Mouse (Mus musculus): Measurements from ENCODE around the gene Gfra1. TPM values are rescaled to one million over a fixed set of nuclear protein-coding genes. Genes with fewer than 3 reads are reported as not detected.

The Gfra1 gene
- 1 to 10 TPM; 1.1 to 1.7 TPM for polyA plus RNA-seq (2017; shearing (Covaris generic))

DNA sequence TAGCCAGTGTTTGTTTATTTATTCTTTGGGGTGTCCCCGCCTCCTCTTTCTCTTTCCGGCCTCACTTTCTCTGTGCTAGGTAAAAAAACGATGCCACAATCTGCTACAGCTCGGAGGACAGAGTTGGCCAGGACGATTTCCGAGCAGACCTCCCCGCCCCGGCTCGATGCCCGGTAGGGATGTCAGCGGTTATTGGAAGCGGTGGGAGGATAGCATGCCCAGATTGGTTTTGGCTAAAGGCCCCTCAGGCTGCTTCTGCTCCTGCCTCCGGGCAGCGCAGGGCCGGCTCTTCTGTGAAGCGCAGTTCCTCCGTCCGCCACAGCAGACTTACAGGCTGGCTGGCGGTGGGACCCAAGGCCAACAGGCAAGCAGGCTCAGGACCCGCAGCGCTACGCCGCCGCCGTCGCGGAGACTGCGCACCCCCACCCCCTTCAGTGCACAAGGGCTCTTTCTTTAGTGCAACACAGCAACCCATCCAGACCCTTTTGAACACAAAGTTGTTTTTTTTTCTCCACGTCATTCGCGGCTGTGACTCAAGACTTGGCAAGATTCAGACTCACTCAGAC, at the start of gene Gfra1:
Gfra1 (minus strand) TSS at position 414 of the 566 bp plus-strand sequence.
- ATAC-seq = peak; percentile 27

- ATAC-seq = no peak
These were observed 44.3 kb upstream of the Gfra1 start for GRCm38 (mm10) chr19:58500049-58500448.

DNA sequence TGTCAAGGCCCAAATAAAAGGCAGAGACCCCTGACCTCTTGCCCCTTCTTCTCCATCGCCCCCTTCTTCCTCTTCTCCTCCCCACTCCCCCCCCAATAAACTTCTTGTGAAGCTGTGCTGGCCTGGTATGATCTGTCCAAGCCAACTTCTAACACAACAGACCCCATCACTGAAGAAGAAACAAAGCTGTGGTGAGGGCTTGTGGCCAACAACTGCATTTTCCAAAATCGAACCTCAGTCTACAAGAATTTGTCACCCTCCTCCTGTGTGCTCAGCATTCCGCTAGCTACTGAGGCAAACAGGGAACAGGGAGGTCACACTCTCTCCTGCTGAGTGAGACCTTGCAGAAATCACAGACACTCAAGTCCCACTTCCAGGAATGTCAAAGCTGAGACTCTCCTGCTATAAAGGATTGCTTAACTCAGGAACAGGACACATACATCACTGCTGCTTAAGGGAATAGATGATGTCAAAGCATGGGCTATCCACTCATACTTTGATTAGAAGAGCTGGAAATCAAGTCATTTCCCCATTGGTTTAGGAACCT, 43.8 kb upstream of the Gfra1 start:
- ATAC-seq = no peak

DNA sequence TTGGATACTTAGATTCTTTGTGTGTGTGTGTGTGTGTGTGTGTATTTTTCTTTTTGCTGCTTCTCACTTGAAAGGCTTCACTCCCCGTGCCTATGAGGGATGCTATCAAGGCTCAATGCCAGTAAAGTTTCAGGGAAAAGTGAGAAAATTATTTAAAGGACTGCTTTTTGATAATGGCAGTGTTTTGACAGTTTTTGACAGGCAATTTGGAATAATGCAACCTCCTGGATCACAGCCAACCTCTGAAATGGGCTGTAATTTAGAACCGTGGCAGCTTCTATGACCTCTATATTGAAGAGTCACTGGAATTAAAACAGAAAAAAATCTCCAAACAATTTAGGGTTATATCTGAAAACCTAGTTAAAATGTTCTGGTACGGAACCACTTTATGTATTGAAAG, 41.4 kb upstream of the Gfra1 start:
- no peak for ATAC-seq

DNA sequence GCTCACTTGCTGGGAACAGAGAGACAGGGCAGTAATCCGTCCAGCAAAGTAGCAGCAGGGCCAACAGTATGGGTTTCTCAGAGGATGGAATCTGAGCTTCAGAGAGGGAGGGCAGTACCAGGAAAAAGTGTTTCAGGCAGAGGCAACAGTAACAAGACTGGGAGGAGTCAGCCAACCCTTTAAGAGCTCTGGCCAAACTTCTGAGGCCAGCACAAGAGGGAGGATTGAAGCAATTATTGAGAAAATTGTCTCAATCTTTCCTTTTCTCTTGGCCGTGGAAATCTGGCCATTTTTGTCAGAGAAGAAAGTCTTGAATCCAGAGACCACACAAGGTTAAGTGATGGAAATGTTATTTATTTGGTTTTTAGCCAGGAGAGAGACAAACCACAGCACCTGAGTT, 31.0 kb upstream of the Gfra1 start:
- no peak for ATAC-seq

DNA sequence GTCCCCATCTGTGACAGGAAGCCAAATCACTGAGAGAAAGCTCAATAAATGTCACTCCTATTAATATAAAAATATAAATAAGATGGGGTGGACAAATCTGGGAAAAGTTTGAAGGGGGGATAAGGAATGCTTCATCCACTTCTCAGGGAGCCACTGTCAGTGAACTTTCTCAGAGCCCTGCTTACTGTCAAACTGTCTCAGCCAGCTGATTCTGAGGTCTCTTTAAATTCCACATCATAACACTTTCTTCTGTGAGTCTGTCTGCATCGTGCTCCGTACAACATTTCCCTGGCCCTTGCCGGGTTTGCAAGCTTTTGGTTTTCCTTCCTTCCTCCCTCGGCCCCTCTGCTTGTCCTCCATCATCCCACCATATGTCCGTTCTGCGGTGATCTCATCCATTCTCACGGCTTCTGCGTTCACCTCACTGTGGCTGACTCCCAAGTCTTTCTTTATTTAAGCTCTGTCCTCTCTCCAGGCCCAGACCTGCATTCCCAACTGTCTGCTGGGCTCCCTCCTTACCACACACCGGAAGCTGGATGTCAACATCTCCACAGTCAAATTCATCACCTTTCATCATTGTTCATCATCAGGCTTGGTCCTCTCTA, 26.8 kb upstream of the Gfra1 start:
- ATAC-seq = no peak

DNA sequence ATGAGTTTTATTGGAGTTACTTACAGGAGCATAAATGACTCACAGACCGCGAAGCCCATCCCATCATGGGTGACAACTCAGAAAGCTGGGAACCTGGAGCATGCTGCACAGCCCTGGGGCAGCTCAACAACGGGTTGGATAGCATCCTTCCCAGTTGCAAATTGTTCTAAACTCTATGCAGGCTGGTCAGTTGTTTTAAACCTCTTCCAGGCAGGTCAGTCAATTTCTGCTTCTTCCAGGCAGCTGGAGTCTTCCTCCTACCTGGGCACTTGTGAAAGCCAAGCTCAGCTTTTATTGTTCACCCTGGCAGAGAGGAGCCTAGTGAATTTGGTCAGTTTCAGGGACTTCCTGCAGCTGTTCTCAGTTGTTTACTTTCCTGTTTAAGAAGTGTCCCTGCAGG, 18.5 kb upstream of the Gfra1 start:
- ATAC-seq = no peak

GRCm38 (mm10) chr19:58469421-58469820, 13.7 kb upstream of the Gfra1 start:
- ATAC-seq = no peak

DNA sequence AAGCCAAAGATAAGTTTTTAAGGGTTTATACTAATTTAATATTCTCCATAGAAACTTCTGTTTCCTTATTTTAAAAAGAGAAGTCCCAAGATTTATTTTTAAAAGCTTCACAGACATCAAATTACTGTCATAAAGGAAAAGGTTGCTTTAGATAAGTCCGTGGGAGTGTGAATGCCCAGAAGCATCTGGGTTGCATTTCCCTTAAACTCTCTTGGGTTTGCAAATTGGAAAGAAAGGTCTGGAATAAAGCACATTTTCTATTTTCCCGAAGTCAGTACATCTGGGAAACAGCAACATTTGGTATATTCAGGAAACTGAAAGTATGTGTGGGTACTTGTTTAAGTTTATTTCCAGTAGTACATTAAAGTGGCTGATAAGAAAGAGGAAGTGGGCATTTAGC, 12.6 kb upstream of the Gfra1 start:
- ATAC-seq = no peak

GRCm38 (mm10) chr19:58463755-58464154, 8.0 kb upstream of the Gfra1 start:
- ATAC-seq = no peak

DNA sequence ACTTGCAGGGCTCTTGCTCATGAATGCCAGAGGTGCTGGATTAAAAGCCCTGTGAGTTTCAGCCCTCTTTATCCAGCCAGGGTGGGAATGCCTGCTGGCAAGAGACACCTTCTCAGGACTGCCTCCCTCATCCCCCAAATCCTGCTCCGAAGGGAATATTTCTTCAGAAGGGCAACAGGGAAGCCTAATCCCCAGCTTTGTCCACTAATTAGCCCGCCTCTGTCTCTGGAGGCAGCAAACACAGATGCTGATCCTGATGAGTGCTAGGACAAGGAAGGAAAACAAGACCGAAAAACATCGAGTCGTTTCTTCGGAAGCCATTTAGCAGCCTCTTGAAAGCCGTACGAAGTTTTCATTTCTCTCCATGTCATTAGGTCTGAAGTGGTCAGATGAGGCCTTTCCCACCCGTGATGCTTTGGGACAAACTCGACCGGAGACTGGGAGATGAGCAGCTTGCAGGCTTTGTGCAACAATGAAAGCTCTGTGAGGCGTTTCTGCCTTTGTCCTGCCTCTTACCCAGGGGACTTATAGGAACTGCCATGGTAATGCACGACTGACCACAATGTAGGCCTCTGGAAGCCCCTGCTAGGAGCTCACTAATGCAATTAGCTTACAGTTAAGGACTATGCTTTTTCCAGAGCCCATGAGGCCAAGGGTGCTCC, 4.8 kb upstream of the Gfra1 start:
- ATAC-seq = no peak

DNA sequence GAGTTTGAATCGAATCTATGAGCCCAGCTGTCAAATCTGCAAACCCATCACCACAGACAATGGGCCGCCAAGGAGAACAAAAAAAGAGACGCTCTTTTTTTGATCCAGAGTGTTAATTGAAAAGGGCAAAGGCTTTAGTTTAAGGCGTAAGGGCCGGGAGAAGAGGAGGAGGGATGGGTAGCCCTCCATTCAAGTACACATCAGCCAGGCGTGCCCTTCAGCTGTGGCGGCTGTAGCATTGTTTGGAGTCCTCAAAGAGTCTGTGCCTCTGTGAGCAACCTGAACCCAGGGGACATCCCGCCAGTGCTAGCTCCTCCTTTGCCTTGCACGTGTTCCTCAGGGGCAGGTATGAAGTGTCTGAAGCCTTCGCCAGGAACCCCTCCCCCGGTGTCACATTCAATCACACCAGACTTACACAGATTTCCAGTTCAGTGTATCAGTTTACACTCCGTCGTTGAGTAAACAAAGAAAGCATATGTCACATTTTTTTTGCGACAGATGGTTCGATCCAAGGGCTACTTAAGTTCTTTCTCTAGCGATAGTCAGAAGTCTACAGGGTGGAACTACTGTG, 867 bp upstream of the Gfra1 start:
- ATAC-seq = no peak

- peak; percentile 16 for ATAC-seq
These were observed 631 bp downstream of the Gfra1 start for GRCm38 (mm10) chr19:58455061-58455495.

DNA sequence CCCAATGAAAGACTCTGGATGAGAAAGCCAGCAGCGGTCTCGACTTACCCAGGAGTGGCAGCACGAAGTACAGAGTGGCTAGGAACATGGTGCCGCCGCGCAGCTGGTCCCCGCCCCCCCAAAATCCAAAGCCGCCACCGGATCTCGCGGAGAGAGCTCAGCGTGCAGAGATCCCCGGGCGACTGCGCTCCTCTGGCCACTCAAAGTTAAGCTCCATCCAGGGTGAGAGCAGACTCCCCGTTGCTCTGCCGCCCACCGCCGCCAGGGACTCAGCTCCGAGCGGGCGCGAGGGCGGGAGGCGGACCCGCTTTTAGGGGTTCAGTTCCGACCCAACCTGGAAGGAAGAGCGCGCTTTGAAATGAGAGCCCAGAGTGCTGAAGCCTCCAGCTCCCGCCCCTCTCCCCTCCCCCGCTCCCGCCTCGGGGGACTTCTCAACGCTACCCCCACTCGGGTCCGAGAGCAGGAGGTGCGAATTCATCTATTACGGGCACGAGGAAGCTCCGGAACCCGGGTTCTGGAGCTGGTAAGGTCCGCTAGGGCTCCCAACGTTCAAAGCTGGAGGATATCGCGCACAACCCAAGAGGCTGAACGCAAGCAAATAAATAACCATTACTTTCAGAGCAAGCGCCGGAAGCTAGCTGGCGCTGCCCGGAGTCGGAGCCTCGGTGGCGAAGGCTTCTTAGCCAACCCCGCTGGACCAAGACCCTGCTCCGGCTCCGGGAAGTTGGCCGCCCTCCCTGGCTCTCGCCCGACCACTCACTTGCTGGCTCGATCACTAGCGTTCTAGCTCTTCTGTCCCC, 1.2 kb downstream of the Gfra1 start:
- ATAC-seq = peak; percentile 40

DNA sequence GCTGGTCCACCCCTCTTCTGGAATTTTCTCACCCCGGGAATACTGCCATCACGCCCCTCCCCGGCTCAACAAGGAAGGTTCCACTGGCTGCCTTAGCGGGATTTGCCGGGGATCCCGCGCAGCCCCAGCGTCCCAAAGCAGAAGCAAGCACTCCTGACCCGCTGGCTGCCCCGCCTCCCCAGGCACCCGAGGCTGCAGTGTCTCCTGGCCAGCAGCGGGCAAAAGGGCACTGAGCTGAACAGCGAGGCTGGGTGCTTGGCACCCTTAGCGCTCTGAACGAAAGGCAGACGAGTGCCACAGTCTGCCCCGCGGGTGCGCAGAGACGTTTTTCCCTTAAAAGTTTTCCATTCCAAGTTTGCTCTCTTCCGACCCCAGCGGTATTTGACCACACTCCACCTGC, 2.1 kb downstream of the Gfra1 start:
- ATAC-seq = no peak

- ATAC-seq = no peak
These were observed 2.7 kb downstream of the Gfra1 start for GRCm38 (mm10) chr19:58452941-58453551.

- no peak for ATAC-seq
These were observed 3.4 kb downstream of the Gfra1 start for GRCm38 (mm10) chr19:58452178-58452819.

GRCm38 (mm10) chr19:58451323-58451722, 4.4 kb downstream of the Gfra1 start:
- no peak for ATAC-seq

DNA sequence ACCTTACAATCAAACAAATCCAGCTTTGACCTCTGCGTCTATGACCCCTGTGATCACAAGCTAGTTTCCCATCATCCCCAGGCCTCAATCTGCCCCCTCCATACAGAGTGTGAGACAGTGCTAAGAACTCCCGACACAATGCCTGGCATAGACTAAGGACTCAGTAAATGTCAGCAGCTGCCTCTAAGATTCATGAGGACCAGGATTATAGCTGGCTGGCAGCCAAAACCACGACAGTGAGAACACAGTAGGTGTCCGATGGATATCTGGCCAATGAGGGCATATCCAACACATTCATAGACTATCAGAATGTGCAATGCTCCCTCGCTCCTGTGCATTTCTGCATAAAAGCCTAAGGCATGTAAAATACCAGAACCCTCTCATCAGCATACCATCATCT, 5.0 kb downstream of the Gfra1 start:
- ATAC-seq = no peak

DNA sequence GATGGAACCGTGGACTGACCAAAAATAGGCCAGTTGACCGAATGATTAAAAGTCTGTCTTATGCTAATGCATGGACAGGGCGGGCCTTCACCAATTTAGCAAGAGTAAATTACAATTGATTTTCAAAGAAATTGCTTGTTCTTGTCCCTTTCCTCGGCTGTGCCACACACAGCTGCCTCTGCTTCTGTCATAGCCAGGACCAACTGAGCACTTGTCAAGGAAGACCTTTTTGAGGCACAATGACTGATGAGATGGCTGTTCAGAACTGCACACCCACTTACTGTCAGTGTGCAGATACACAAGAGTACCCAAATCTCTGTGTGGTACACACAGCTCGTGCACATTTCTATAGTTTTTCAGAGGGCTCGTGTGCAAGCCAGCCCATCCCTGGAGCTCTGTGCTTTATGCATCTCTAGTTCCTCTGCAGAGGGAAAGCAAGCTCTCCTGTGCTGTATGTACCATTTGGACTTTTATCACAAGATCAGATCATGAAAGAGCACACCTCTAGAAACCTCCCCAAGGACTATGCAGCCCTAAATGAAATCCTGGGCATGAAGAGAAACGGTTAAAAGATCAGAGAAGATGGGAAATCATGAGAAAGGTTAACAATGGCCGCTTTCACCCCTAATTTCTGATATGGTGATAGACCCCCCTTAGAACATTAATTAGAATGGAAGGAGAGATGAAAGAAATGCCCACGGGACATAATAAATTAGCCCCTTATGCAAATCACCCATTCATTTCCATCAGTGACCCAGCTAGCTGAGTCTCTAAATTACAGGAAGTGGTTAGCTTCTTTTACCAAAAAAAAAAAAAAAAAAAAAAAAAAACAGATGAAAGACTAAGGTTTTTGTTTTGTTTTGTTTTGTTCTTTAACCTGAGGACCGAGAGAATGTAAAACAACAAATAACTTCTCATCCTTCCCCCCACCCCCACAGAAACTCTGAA, 12.7 kb downstream of the Gfra1 start:
- peak; percentile 87 for ATAC-seq

DNA sequence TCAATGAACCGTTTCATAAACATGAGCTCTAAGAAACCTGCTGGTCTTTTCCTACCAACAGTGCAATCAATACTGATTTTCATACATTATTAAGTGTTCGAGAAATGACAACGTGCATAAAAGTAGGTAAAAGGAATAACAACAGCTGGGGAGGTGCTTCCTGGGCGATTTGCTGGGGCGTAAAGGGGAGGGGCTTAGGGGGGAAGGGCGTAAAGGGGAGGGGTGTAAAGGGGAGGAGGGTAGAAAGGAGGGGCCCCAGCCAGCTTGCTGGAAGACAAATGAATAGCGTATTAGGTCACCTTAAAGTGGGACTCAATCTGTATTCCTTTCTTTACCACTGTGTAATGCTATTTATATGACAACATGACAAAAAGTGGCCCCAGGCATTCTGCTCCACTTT, 13.9 kb downstream of the Gfra1 start:
- no peak for ATAC-seq

Measured in CD4-positive, CD25-positive, alpha-beta regulatory T cell, adult 4 months (primary cell).